Mouse (Mus musculus) cerebral cortex, adult 2 months (tissue): ENCODE results near the gene Arhgap18.

Experiments
- WGBS: fragments of 180-500 bp; shearing (Covaris S2); methylation state at CpG from one replicate; pipeline ENCODE4 v1.1.7; 2018; 5-methylcytosine and 5-hydroxymethylcytosine counted together

Arhgap18 gene

DNA sequence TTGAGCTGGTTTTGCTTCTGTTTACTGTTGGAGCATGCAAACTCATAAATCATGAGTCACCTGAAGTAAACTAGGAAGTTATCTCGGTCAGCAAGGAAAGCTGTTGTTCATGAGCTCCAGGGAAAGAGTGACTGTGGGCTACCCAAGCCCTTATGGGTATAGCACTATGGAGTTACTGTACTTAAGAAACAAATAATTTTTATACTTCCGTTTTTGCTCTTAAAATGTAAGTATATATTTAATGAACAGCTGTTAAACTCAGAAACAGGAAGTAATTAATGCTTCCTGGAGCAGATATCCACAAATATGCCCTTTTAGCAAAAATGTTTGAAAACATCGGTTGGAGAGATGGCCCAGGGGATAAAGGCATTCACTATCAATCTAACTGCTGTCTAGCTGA lies 27.4 kb downstream of the Arhgap18 start:
- WGBS = 76% methylated on average over 3 of the region's 3 CpGs

GRCm38 (mm10) chr10:26789680-26790079 lies 36.5 kb downstream of the Arhgap18 start:
- 93% methylated on average over 2 of the region's 2 CpGs for WGBS

DNA sequence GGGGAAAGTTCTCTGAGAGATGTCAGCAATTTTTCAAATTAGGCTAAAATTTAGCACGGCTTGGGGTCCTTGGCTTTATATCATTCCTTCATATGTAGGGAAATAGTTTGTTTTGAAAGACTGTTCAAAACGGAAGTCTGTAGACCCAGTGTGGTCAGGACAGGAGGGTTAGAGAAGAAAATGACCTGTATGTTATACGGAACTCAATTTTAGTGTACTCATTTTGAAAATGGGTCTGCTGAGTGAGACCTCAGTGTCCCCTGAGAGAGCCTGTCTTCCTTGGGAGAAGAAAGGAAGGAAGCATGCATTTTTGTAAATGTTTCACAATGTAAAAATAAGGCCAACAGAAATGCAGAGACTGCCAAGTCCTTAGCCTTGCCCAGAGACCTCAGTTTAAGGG lies 38.6 kb downstream of the Arhgap18 start:
- WGBS = 84% methylated on average over 3 of the region's 3 CpGs

DNA sequence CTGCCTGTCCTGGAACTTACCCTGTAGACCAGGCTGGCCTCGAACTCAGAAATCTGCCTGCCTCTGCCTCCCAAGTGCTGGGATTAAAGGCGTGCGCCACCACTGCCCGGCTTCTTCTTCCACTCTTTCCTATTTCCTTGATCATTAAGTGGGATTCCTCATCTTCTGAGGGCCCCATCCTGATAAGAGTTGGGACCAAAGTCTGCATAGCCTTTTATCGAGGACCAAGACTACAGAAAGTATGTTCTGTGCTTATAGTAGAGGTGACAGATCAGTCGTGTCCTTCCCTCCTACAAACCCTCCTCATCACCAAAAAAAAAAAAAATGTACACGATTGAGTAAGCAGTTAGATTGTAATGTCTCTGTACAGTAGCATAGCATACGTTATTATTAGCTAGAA lies 39.8 kb downstream of the Arhgap18 start:
- WGBS = 92% methylated on average over 8 of the region's 8 CpGs

DNA sequence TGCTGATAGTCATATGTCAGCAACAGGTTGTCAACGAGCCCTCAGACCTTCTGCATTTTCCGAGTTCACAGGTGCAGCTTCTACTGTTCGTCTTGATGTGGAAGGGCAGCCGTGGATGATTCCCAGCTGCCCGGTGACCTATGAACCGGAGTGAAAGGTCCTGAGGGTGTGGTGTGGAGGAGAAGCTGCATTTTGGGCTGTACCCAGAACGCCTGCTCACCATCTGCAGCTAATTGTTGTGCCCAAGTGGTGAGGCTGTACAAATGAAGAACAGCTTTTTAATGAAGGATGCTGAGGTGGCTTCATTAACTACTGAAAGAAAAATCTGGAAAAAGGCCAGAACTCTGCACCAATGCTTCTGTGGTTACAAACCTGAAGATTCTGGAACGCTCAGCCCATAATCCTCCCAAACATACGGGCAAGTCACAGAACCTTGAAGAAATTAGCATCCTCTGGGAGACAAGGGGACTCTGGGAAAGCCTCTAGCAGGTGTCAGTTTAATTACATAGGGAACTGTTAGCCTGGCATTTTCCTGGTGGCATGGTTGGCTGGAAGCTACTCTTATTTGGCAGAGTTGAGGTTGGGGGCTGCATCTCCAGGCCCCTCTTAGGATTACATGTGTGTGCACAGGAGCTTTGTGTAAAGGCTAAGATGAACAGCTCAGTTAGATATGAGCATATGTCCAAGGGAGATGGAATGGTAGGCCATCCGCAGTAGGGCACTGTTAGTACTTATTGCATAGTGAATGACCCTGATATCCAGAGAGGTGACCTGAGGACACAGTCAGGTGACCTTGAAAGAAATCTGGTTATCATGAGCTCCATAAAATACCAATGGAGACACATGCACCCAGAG lies 43.4 kb downstream of the Arhgap18 start:
- 66% methylated on average over 10 of the region's 10 CpGs for WGBS

DNA sequence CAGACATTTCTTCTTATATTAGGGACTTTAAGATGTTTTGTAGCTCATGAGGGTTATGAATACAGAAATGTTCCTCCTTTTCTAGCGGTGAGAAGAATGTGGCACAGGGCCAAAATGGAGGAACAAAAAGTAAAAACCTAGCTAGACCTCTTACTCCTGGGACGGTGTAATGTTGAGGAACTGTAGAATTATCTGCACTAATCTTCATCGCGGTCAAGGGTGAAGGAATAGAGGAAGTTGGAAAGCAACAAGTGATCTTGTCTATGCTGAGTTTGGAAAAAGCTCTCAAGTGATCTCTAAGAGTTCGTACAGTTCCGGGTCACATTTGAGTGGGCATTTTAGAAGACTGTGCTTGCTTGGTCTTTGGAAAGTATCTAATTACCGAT lies 44.1 kb downstream of the Arhgap18 start:
- WGBS = 78% methylated on average over 7 of the region's 7 CpGs

- 86% methylated on average over 10 of the region's 10 CpGs for WGBS
Measured at GRCm38 (mm10) chr10:26798752-26799411, 45.7 kb downstream of the Arhgap18 start.

DNA sequence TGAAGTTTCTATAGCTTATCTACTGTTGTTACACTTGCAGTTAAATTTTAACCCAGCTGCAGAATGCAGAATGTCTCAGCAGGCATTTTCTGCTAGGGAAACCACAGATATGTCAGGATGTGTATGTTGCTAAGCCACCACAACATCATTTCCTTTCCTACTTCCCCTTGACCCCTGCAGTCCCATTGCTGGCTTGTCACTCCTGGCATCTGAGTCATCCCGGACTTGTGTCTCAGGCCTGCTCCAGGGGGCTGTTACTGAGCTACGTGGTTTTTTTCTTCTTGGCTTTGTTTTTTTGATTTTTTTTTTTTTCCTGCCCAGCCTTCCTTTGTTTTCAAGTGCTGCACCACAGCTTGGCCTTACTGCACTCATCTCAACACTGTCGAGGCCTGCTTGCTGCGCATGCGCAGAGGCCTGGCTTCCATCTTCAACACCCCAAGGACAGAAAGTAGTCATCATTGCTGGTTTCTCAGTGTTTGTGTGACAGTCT lies 46.4 kb downstream of the Arhgap18 start:
- 71% methylated on average over 5 of the region's 5 CpGs for WGBS

- WGBS = 71% methylated on average over 5 of the region's 5 CpGs
Measured at GRCm38 (mm10) chr10:26804351-26804983, 51.2 kb downstream of the Arhgap18 start.

DNA sequence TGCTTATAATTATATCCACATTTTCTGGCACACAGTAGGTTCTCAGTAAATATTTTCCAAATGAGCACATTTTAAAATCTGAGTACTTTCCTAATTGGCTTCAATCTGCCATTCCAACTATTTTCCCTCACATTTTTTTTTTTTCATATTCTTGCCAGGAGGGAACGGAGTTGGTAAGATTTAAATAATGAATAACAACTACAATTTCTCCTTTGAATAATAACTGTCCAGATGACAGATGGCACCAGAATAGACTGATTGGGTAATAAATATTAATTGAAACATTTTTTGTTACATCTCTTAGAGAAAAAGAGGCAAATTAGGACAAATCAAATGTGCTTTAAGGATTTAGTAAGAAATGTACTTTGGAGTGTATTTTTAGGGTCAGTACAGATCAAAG lies 51.8 kb downstream of the Arhgap18 start:
- 64% methylated on average over 1 of the region's 1 CpGs for WGBS

GRCm38 (mm10) chr10:26806092-26806491 lies 52.9 kb downstream of the Arhgap18 start:
- 55% methylated on average over 3 of the region's 3 CpGs for WGBS

DNA sequence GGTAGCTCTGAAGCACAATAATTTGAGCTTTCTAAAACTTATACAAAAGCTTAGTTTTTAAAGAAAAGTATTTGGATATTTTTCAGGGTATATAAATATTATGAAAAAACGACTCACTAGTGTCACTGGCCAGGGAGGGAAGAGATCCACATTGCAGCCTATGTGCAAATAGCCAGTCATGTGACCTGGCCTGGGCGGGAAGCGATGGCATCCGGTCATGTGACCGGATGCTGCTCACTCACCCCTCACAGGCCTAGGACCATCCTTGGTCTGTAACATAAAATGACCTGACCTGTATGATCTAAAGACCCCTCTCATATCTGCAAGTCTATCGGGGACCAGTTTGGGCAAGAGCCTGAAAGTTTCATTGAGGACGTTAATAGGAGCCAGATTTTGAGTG lies 56.8 kb downstream of the Arhgap18 start:
- WGBS = 85% methylated on average over 7 of the region's 7 CpGs

DNA sequence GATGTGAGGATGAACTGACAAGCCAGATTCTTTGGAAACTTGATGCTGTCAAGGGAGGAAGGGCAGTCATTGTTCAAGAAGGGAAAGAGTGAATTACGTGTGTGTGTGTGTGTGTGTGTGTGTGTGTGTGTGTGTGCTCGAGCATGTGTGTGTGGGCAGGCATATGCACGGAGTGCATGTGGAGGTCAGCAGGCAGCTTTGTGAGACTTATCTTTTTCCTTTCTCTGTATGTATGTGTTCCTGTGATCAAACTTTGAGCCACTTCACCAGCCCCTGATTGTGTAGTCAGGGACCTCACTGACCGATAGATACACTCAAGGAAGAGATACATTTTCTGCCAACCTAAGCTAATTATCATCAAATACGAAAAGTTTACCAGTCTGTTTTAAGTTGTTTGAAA lies 57.6 kb downstream of the Arhgap18 start:
- 79% methylated on average over 5 of the region's 5 CpGs for WGBS

DNA sequence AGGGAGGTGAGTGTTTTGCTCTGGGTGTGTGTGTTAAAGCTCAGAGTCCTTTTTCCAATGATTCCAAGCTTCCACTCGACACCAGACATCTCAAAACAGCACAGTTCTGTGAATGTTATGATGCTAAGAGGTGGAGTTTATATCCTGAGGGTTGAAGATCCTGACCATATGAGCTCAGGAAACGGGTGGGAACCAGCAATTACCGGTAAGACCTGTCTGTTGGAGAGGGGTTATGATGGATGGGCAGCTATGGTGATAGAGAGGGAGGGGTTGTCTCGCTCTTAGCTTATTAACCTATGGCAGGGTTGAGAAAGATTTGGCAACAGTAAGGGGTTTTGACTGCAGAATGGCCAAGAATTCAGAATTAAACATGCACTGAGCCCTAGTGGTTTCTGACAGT lies 58.1 kb downstream of the Arhgap18 start:
- 82% methylated on average over 4 of the region's 4 CpGs for WGBS

GRCm38 (mm10) chr10:26815646-26816045 lies 62.4 kb downstream of the Arhgap18 start:
- 55% methylated on average over 8 of the region's 8 CpGs for WGBS

- WGBS = 88% methylated on average over 1 of the region's 1 CpGs
Measured at GRCm38 (mm10) chr10:26820936-26821335, 67.7 kb downstream of the Arhgap18 start.

GRCm38 (mm10) chr10:26823997-26824396 lies 70.8 kb downstream of the Arhgap18 start:
- WGBS = 61% methylated on average over 5 of the region's 5 CpGs

DNA sequence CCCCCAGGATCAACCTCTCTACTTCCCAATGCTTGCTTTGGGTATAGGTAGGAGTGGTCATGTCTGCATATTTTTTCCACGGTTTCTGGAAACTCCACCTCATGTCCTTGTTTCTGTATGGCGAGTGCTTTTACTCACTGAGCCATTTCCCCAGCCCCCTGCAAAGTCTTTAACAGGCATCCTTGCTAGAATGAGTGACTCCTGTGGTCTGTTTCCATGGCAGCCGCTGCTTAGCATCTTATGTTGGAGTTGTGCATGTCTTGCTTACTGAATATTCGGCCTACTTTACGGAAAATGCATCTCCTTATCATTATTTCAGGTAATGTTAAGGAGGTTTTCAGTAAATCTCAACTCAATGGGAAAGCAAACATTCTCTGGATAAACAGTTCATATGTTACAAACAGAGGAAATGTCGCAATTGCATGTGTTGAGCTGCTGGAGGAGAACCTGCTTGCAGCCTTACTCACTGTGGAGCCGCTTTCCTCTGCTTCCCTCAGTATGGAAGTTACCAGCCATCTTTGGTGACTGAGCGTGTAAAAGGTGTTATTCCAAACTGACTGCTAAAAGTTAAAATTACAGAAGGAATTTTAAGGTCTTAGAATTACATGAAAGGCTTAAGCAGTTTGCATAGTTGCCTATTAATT lies 72.1 kb downstream of the Arhgap18 start:
- WGBS = 52% methylated on average over 8 of the region's 8 CpGs

DNA sequence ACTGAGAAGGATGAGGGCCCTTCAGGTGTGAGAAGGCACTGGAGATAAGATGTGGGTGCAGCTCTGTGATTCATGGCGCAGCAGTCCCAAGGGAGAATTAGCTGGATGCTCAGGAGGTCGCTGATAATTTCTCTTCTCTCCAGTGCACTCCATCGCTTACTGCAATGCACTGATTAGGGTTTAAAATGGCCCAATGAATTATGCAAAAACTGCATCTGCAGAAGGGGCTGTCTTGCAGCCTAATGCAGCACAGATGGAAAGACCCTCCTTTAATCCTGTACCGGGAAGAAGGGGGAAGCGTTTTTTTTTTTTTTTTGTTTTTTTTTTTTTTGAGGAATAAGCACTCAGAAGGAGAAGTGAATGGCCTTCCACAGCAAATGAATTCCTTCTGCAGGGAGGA lies 74.1 kb downstream of the Arhgap18 start:
- WGBS = 42% methylated on average over 5 of the region's 5 CpGs

- 63% methylated on average over 9 of the region's 9 CpGs for WGBS
Measured at GRCm38 (mm10) chr10:26828412-26829137, 75.4 kb downstream of the Arhgap18 start.

GRCm38 (mm10) chr10:26832068-26832467 lies 78.8 kb downstream of the Arhgap18 start:
- 96% methylated on average over 3 of the region's 3 CpGs for WGBS
